In genomic region chr5:136088821-136089575, GRCm38 (mm10) we compare ENCODE assay signal across 16 mouse cellular contexts. TPM values are rescaled to one million over a fixed set of nuclear protein-coding genes. Genes with fewer than 3 reads are reported as not detected.
DNase-seq lines count a peak whose midpoint lies in the region; ATAC-seq and TF ChIP-seq lines count a peak whose summit lies in the region.
"Had no signal": no experiment of that assay in that cellular context is flagged by ENCODE, and none has a peak within 500 bp of the region (broad histone marks: within the 10 kb centered on the region; RNA-seq: fewer than 3 reads in every experiment).

No protein-coding gene starts in this region.

- no peak overlapping the region for H3K9ac ChIP-seq in heart, postnatal 0 days (replicated peaks; ENCODE audit: low read depth, low read length)
- H3K9ac ChIP-seq: heart, embryonic 15.5 days; stomach, embryonic 15.5 days had no signal

- peak; percentile 22 for DNase-seq in adrenal gland, postnatal 10 days
- DNase-seq in adrenal gland, adult 2 months = no peak
- no peak for DNase-seq in heart, postnatal 0 days (ENCODE audit: low spot score)
- DNase-seq in heart, postnatal 14 days = no peak
- peak; percentile 18 for DNase-seq in left cerebral cortex, postnatal 4 days
- DNase-seq in left cerebral cortex, postnatal 14 days (ENCODE audit: low spot score in 2 of 2) = no peak
- DNase-seq in thymus, postnatal 4 days = peak; percentile 60
- no peak for DNase-seq in thymus, postnatal 36 days
- DNase-seq: adrenal gland, adult 8-10 months; midbrain, embryonic 14.5 days had no signal

- H3K27me3 ChIP-seq in heart, postnatal 0 days (ENCODE audit: control insufficient read depth, insufficient read depth, low read length) = peaks cover 19% of the 10 kb centered on the region
- H3K27me3 ChIP-seq: stomach, embryonic 15.5 days had no signal

- H3K4me2 ChIP-seq in heart, postnatal 0 days (ENCODE audit: low read depth, low read length) = no peak overlapping the region
- H3K4me2 ChIP-seq: heart, embryonic 15.5 days; stomach, embryonic 15.5 days had no signal

- peak; percentile 42 for TF ChIP-seq CTCF in heart, postnatal 0 days (IDR thresholded peaks at IDR 0.05; ENCODE audit: low read depth)

- 20% methylated on average over 14 of the region's 14 CpGs for WGBS in heart, postnatal 0 days

- no peaks in the 10 kb centered on the region for H3K36me3 ChIP-seq in heart, postnatal 0 days (replicated peaks; ENCODE audit: control insufficient read depth, insufficient read depth, low read length)
- H3K36me3 ChIP-seq: heart, embryonic 15.5 days; stomach, embryonic 15.5 days had no signal

- no peak for ATAC-seq in heart, postnatal 0 days (ENCODE audit: insufficient read depth, low read depth)
- ATAC-seq: hindbrain, embryonic 16.5 days had no signal

- no peaks in the 10 kb centered on the region for H3K4me1 ChIP-seq in heart, postnatal 0 days (ENCODE audit: control insufficient read depth, insufficient read depth)

- no peaks in the 10 kb centered on the region for H3K9me3 ChIP-seq in heart, postnatal 0 days (replicated peaks; ENCODE audit: control insufficient read depth, low read length)
- H3K9me3 ChIP-seq: heart, embryonic 15.5 days; stomach, embryonic 15.5 days had no signal

- H3K4me3 ChIP-seq in heart, postnatal 0 days (ENCODE audit: low read depth, low read length) = no peak overlapping the region
- H3K4me3 ChIP-seq: heart, embryonic 15.5 days; stomach, embryonic 15.5 days had no signal

- no peak for TF ChIP-seq EP300 in heart, postnatal 0 days (IDR thresholded peaks at IDR 0.05; ENCODE audit: low read depth)

- no peak overlapping the region for H3K27ac ChIP-seq in heart, postnatal 0 days (ENCODE audit: low read depth)
- H3K27ac ChIP-seq: heart, embryonic 15.5 days; macrophage; stomach, embryonic 15.5 days had no signal

- intact Hi-C loops in heart, postnatal 14 days (cut with DNase I) = loop anchor here (2.0 kb wide), 1 partner anchor 44 kb away; no protein-coding TSS in a partner anchor
- intact Hi-C loops in left cerebral cortex, postnatal 4 days (cut with DNase I) = no loop called here
- intact Hi-C loops in left cerebral cortex, postnatal 14 days (cut with DNase I) = no loop called here

RNA-seq across cellular contexts. Expression of gene Rasa4, which starts 5.3 kb away (rescaled TPM):
- 10 to 100 TPM in 1 of 2 experiments, 1 to 10 TPM in 1; 8.4 to 13.7 TPM for total RNA-seq in adrenal gland, postnatal 10 days (2021)
- 10 to 100 TPM; 10.5 to 14.7 TPM for total RNA-seq in adrenal gland, adult 2 months (2021)
- 29.5 and 34.4 TPM in 2 replicates for polyA plus RNA-seq in adrenal gland, adult 2 months (2012; rRNA removed)
- 0.27 and 6.2 TPM in 2 replicates for total RNA-seq in heart, postnatal 0 days (2014; rRNA removed; ENCODE audit: low replicate concordance)
- polyA plus RNA-seq in heart, postnatal 0 days (2015; fragmentation: Nextera tagmentation; extraction: Ambion mirVana) = 0.96 and 1.3 TPM in 2 replicates
- total RNA-seq in heart, postnatal 14 days (2021) = 1 to 10 TPM; 6.6 to 8.3 TPM
- 10 to 100 TPM in 1 of 2 experiments, 1 to 10 TPM in 1; 10.0 to 13.1 TPM for total RNA-seq in left cerebral cortex, postnatal 4 days (2021)
- 1 to 10 TPM; 3.2 to 6.7 TPM for total RNA-seq in left cerebral cortex, postnatal 14 days (2021)

RNA-seq across cellular contexts. Expression of gene Polr2j, which starts 27.4 kb away (rescaled TPM):
- 10 to 100 TPM; 84.1 to 89.4 TPM for total RNA-seq in adrenal gland, postnatal 10 days (2021)
- total RNA-seq in adrenal gland, adult 2 months (2021) = 10 to 100 TPM; 88.6 to 94.3 TPM
- 22.3 and 34.0 TPM in 2 replicates for polyA plus RNA-seq in adrenal gland, adult 2 months (2012; rRNA removed)
- 59.8 and 121 TPM in 2 replicates for total RNA-seq in heart, postnatal 0 days (2014; rRNA removed; ENCODE audit: low replicate concordance)
- 145 and 155 TPM in 2 replicates for polyA plus RNA-seq in heart, postnatal 0 days (2015; fragmentation: Nextera tagmentation; extraction: Ambion mirVana)
- total RNA-seq in heart, postnatal 14 days (2021) = 10 to 100 TPM; 61.5 to 63.4 TPM
- total RNA-seq in left cerebral cortex, postnatal 4 days (2021) = 10 to 100 TPM; 88.0 to 92.4 TPM
- total RNA-seq in left cerebral cortex, postnatal 14 days (2021) = 10 to 100 TPM; 86.2 to 86.3 TPM

RNA-seq across cellular contexts. Expression of gene Upk3bl, which starts 34.7 kb away (rescaled TPM):
- total RNA-seq in adrenal gland, postnatal 10 days (2021) = under 1 TPM; 0.39 to 0.45 TPM
- under 1 TPM in 1 of 2 experiments, not detected in 1; 0.35 TPM for total RNA-seq in adrenal gland, adult 2 months (2021)
- 0.30 TPM in 1 of 2 replicates, not detected in the other for polyA plus RNA-seq in adrenal gland, adult 2 months (2012; rRNA removed)
- 4.2 TPM in 1 of 2 replicates, not detected in the other for total RNA-seq in heart, postnatal 0 days (2014; rRNA removed; ENCODE audit: low replicate concordance)
- not detected in 2 replicates for polyA plus RNA-seq in heart, postnatal 0 days (2015; fragmentation: Nextera tagmentation; extraction: Ambion mirVana)
- total RNA-seq in heart, postnatal 14 days (2021) = not detected
- not detected for total RNA-seq in left cerebral cortex, postnatal 4 days (2021)
- not detected for total RNA-seq in left cerebral cortex, postnatal 14 days (2021)
- total RNA-seq: CH12.LX; common myeloid progenitor, adult 5-6 weeks had no signal
- polyA plus RNA-seq: hindbrain, embryonic 16.5 days; macrophage; midbrain, embryonic 14.5 days had no signal

RNA-seq across cellular contexts. Expression of gene Lrwd1, which starts 46.9 kb away (rescaled TPM):
- 10 to 100 TPM in 1 of 2 experiments, 1 to 10 TPM in 1; 8.6 to 11.9 TPM for total RNA-seq in adrenal gland, postnatal 10 days (2021)
- 10 to 100 TPM in 1 of 2 experiments, 1 to 10 TPM in 1; 8.0 to 11.9 TPM for total RNA-seq in adrenal gland, adult 2 months (2021)
- 24.8 and 26.6 TPM in 2 replicates for polyA plus RNA-seq in adrenal gland, adult 2 months (2012; rRNA removed)
- 20.9 and 23.1 TPM in 2 replicates for total RNA-seq in heart, postnatal 0 days (2014; rRNA removed; ENCODE audit: low replicate concordance)
- 9.4 and 10.0 TPM in 2 replicates for polyA plus RNA-seq in heart, postnatal 0 days (2015; fragmentation: Nextera tagmentation; extraction: Ambion mirVana)
- total RNA-seq in heart, postnatal 14 days (2021) = 1 to 10 TPM; 6.5 to 7.0 TPM
- total RNA-seq in left cerebral cortex, postnatal 4 days (2021) = 10 to 100 TPM; 22.1 to 22.5 TPM
- 10 to 100 TPM; 12.4 to 14.1 TPM for total RNA-seq in left cerebral cortex, postnatal 14 days (2021)

RNA-seq across cellular contexts. Expression of gene Alkbh4, which starts 46.9 kb away (rescaled TPM):
- total RNA-seq in adrenal gland, postnatal 10 days (2021) = 1 to 10 TPM; 5.6 to 9.2 TPM
- 1 to 10 TPM; 7.8 to 8.9 TPM for total RNA-seq in adrenal gland, adult 2 months (2021)
- polyA plus RNA-seq in adrenal gland, adult 2 months (2012; rRNA removed) = 16.3 and 20.6 TPM in 2 replicates
- 9.4 and 11.4 TPM in 2 replicates for total RNA-seq in heart, postnatal 0 days (2014; rRNA removed; ENCODE audit: low replicate concordance)
- 7.9 and 8.0 TPM in 2 replicates for polyA plus RNA-seq in heart, postnatal 0 days (2015; fragmentation: Nextera tagmentation; extraction: Ambion mirVana)
- 1 to 10 TPM; 4.6 to 6.0 TPM for total RNA-seq in heart, postnatal 14 days (2021)
- total RNA-seq in left cerebral cortex, postnatal 4 days (2021) = 10 to 100 TPM; 10.7 to 12.8 TPM
- 1 to 10 TPM; 8.2 to 8.9 TPM for total RNA-seq in left cerebral cortex, postnatal 14 days (2021)

Comparison
In these comparisons a context has a peak if more than half of its experiments do, and no peak if none do; other contexts are left out.
1. DNase-seq: peak in adrenal gland, postnatal 10 days (single experiment), left cerebral cortex, postnatal 4 days (single experiment) and thymus, postnatal 4 days (single experiment); none in adrenal gland, adult 2 months (single experiment), heart, postnatal 0 days (single experiment), heart, postnatal 14 days (0 of 2), left cerebral cortex, postnatal 14 days (0 of 2) and thymus, postnatal 36 days (0 of 2).